Mouse (Mus musculus): ENCODE measurements at regions not wholly inside any gene's neighbourhood (a gene's known extent, or its start where the extent isn't known, plus 50 kb on each side); places are given as distances from the start of the nearest gene placed in this dataset.
"Not testable (repeated sequence)": the region's sequence is repeated elsewhere in the genome, so short reads cannot be mapped to it uniquely, and the experiment has no call there.

DNA sequence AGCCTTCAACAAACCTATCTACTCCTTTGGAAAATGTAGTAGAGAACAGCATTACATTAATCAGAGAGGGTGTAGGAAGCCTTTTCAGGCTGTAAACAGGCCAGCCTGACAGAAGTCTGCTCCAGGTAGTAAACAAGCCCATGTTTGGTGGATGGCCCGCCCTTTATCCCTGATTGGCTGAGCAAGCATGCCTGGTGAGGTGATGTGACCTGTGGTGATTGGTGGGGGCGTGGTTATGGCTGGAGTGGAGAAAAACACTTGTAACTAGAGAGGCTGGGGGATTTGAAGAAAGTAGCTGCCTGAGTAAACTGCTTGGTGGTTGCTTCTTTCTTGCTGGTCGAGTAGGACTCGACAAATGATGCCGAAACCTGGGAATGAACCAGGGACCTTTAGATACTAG is 621.3 kb upstream of the Dsel start:
- ATAC-seq; H3K27me3 ChIP-seq (replicated peaks; ENCODE audit: control insufficient read depth, insufficient read depth, low read length); H3K9ac ChIP-seq (ENCODE audit: low read depth, low read length); H3K27ac ChIP-seq (ENCODE audit: low read depth, low read length); H3K4me1 ChIP-seq (ENCODE audit: control insufficient read depth, insufficient read depth, low read depth, low read length); H3K36me3 ChIP-seq (ENCODE audit: control insufficient read depth, insufficient read depth, low read length); H3K4me2 ChIP-seq (ENCODE audit: low read length); H3K9me3 ChIP-seq (ENCODE audit: control insufficient read depth, low read length); H3K4me3 ChIP-seq (ENCODE audit: low read length): not testable (repeated sequence)
- WGBS = 86% methylated on average over 5 of the region's 5 CpGs

DNA sequence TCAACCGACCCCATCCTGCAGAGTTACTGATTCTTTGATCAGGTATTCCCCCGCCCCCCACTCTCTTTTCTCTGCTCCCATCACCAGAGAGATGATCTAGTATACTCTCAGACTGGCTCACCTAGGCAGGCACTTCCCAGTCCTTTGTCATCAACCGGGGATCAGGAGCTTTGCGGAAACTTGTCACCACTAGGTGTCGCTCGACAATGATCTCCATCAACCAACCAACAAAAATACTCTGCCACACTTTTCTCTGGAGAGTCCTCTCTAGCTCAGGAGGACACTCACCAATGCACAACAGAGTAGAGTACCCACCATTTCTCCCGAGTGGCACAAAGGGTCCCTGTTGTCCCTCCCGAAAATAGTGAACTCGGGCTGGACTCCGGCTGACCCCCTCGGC is 591.3 kb upstream of the Dsel start:
- Histone ChIP-seq H3K9ac (ENCODE audit: low read depth, low read length) (no peak overlapping the region), H3K27ac (ENCODE audit: low read depth, low read length) (no peak overlapping the region)
- 41% methylated on average over 11 of the region's 11 CpGs for WGBS

DNA sequence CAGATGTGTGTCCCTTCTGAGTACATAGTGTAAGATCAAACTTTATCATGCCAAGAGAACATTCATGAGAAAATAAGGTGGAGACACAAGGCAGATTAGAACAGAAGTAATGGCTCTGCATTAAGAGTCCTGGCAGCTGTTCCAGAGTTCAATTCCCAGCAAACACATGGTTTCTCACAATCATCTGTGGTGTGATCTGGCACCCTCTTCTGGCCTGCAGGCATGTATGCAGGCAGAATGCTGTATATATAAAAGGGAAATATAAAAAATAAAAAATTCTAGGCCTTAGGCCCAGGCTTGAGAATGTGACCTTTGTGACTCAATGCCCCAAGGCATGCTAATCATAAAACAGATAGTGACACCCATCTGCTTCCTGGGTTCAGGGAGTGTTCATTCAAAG is 587.7 kb upstream of the Dsel start:
- no peak for ATAC-seq
- Histone ChIP-seq H3K27me3 (replicated peaks; ENCODE audit: control insufficient read depth, insufficient read depth, low read length) (no peaks in the 10 kb centered on the region), H3K36me3 (ENCODE audit: control insufficient read depth, insufficient read depth, low read length) (no peaks in the 10 kb centered on the region), H3K4me1 (ENCODE audit: control insufficient read depth, insufficient read depth, low read depth, low read length) (no peaks in the 10 kb centered on the region), H3K9ac (ENCODE audit: low read depth, low read length) (no peak overlapping the region), H3K9me3 (ENCODE audit: control insufficient read depth, low read length) (no peaks in the 10 kb centered on the region), H3K4me2 (ENCODE audit: low read length) (no peak overlapping the region), H3K27ac (ENCODE audit: low read depth, low read length) (no peak overlapping the region), H3K4me3 (ENCODE audit: low read length) (no peak overlapping the region)

More for the DNA sequence above, 591.3 kb upstream of the Dsel start:
- no peak overlapping the region for H3K4me3 ChIP-seq (ENCODE audit: low read length)
- no peaks in the 10 kb centered on the region for H3K27me3 ChIP-seq (replicated peaks; ENCODE audit: control insufficient read depth, insufficient read depth, low read length)
- 0 out of 2 replicates have a peak, but pooled peaks have one; percentile 52 for ATAC-seq
- H3K36me3 ChIP-seq (ENCODE audit: control insufficient read depth, insufficient read depth, low read length) = no peaks in the 10 kb centered on the region
- H3K9me3 ChIP-seq (ENCODE audit: control insufficient read depth, low read length) = no peaks in the 10 kb centered on the region
- H3K4me2 ChIP-seq (ENCODE audit: low read length) = no peak overlapping the region
- no peaks in the 10 kb centered on the region for H3K4me1 ChIP-seq (ENCODE audit: control insufficient read depth, insufficient read depth, low read depth, low read length)

- Histone ChIP-seq H3K4me3 (ENCODE audit: low read length) (no peak overlapping the region), H3K27me3 (replicated peaks; ENCODE audit: control insufficient read depth, insufficient read depth, low read length) (no peaks in the 10 kb centered on the region), H3K4me1 (ENCODE audit: control insufficient read depth, insufficient read depth, low read depth, low read length) (no peaks in the 10 kb centered on the region), H3K9me3 (ENCODE audit: control insufficient read depth, low read length) (no peaks in the 10 kb centered on the region), H3K36me3 (ENCODE audit: control insufficient read depth, insufficient read depth, low read length) (no peaks in the 10 kb centered on the region), H3K4me2 (ENCODE audit: low read length) (no peak overlapping the region), H3K27ac (ENCODE audit: low read depth, low read length) (no peak overlapping the region), H3K9ac (ENCODE audit: low read depth, low read length) (no peak overlapping the region)
- peak; percentile 81 for ATAC-seq
- WGBS = 16% methylated on average over 2 of the region's 2 CpGs
These were observed 586.9 kb upstream of the Dsel start for GRCm38 (mm10) chr1:112451622-112452021.

- Histone ChIP-seq H3K9ac (ENCODE audit: low read depth, low read length) (no peak overlapping the region), H3K36me3 (ENCODE audit: control insufficient read depth, insufficient read depth, low read length) (no peaks in the 10 kb centered on the region), H3K4me2 (ENCODE audit: low read length) (no peak overlapping the region), H3K4me3 (ENCODE audit: low read length) (no peak overlapping the region), H3K27ac (ENCODE audit: low read depth, low read length) (no peak overlapping the region), H3K9me3 (ENCODE audit: control insufficient read depth, low read length) (no peaks in the 10 kb centered on the region), H3K4me1 (ENCODE audit: control insufficient read depth, insufficient read depth, low read depth, low read length) (no peaks in the 10 kb centered on the region), H3K27me3 (replicated peaks; ENCODE audit: control insufficient read depth, insufficient read depth, low read length) (no peaks in the 10 kb centered on the region)
- WGBS = 65% methylated on average over 2 of the region's 2 CpGs
- peak; percentile 67 for ATAC-seq
These were observed 574.4 kb upstream of the Dsel start for GRCm38 (mm10) chr1:112439109-112439508.

DNA sequence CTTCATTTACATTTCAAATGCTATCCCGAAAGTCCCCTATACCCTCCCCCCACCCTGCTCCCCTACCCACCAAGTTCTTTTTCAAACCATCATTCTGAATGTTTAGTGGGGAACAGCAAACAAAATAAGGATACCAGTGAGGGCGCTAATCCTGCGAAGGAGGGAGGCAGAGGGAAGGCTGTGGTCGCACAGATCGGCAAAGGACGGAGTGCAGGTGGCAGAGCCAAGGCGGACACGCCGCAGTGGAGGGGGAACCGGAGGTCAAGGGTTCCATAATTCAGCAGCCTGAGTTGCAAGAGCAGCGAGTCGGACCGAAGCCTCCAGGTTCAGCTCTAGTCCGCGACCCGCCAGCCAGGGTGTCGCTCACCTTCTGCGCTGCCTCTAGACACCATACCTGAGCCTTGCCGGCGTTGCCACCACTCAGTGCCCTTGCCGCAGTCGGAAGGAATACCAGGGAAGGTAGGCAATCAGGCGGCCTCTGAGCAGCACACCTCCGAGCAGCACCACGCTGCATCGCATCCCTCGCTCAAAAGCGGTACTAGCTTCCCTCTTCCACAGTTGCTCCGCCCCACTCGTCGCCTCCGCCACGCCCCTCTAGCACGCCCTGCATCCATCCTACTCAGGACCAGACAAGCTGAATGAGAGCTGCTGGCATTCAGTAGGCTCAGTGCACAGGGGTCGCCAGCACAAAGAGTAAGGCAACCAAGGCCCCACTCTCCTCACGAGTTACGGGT is 551.8 kb upstream of the Dsel start:
- Histone ChIP-seq H3K4me1 (ENCODE audit: control insufficient read depth, insufficient read depth, low read depth, low read length) (peaks cover 2% of the 10 kb centered on the region; the same call in 1 of the 2 replicates), H3K9ac (ENCODE audit: low read depth, low read length) (peak overlapping the region; percentile 75), H3K36me3 (ENCODE audit: control insufficient read depth, insufficient read depth, low read length) (no peaks in the 10 kb centered on the region), H3K9me3 (ENCODE audit: control insufficient read depth, low read length) (no peaks in the 10 kb centered on the region), H3K27me3 (replicated peaks; ENCODE audit: control insufficient read depth, insufficient read depth, low read length) (no peaks in the 10 kb centered on the region), H3K4me2 (ENCODE audit: low read length) (peak overlapping the region; percentile 58), H3K4me3 (ENCODE audit: low read length) (peak overlapping the region; percentile 58), H3K27ac (ENCODE audit: low read depth, low read length) (peak overlapping the region; percentile 15)
- peak; percentile 99 for ATAC-seq
- 2% methylated on average over 37 of the region's 37 CpGs for WGBS

GRCm38 (mm10) chr1:112388807-112389206 is 524.1 kb upstream of the Dsel start:
- no peak overlapping the region for H3K4me2 ChIP-seq (ENCODE audit: low read length)
- no peak overlapping the region for H3K4me3 ChIP-seq (ENCODE audit: low read length)
- H3K9me3 ChIP-seq (ENCODE audit: control insufficient read depth, low read length) = no peaks in the 10 kb centered on the region
- H3K27ac ChIP-seq (ENCODE audit: low read depth, low read length) = no peak overlapping the region
- H3K9ac ChIP-seq (ENCODE audit: low read depth, low read length) = no peak overlapping the region
- ATAC-seq = peak; percentile 34; the same call in 1 of the 2 replicates
- H3K36me3 ChIP-seq (ENCODE audit: control insufficient read depth, insufficient read depth, low read length) = no peaks in the 10 kb centered on the region
- no peaks in the 10 kb centered on the region for H3K27me3 ChIP-seq (replicated peaks; ENCODE audit: control insufficient read depth, insufficient read depth, low read length)
- WGBS = 34% methylated on average over 3 of the region's 3 CpGs
- no peaks in the 10 kb centered on the region for H3K4me1 ChIP-seq (ENCODE audit: control insufficient read depth, insufficient read depth, low read depth, low read length)

DNA sequence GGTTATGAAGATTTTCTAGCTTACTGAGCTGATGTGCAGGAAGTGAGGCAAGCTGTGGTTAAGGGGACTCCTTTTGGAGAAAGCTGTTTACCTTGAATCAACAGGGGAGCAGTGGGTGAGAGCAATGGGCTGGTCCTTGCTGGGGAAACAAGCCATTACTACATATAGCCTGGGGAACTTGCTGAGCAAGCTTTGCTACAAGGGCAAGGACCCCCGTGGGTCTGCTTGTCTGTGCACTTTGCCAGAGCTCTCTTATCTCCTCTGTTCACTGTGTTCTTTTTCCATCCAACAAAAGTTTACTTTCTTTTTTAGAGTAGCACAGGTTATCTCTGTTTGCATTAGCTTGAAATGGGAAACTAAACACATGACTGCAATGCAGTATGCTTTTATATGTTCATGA is 519.3 kb upstream of the Dsel start:
- no peak overlapping the region for H3K9ac ChIP-seq (ENCODE audit: low read depth, low read length)
- ATAC-seq = no peak
- WGBS = 71% methylated on average over 1 of the region's 1 CpGs

DNA sequence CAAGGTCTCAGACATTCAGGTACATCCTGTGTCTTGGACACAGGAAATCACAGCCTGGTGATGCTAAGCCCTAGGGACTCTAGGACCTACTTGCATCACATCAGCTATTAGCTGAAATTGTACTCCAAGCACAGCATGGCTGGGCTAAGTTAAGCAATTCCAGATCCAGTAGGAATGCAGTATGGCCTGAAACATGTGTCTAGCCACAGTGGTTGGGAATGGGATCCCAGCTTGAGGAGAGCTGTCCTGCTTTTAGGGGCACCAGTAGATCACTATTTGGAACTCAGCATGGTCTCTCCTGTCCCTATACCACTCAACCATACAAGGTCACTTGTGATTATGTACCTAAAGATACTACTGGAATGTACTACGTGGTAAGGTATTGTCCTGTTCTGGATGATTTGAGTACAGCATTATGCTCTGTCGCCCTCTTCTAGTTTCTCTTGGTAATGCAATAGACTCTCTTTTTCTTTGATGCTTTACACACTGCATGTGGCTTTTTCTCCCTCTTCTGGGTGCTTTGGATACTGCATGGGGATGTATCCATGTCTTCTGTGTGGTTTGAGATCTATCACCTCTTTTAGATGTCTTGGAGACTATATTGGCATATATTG is 515.0 kb upstream of the Dsel start:
- no peak overlapping the region for H3K4me2 ChIP-seq (ENCODE audit: low read length)
- 4% methylated on average over 2 of the region's 2 CpGs for WGBS
- H3K9me3 ChIP-seq (ENCODE audit: control insufficient read depth, low read length) = no peaks in the 10 kb centered on the region
- H3K4me1 ChIP-seq (ENCODE audit: control insufficient read depth, insufficient read depth, low read depth, low read length) = no peaks in the 10 kb centered on the region
- H3K9ac ChIP-seq (ENCODE audit: low read depth, low read length) = no peak overlapping the region
- no peaks in the 10 kb centered on the region for H3K27me3 ChIP-seq (replicated peaks; ENCODE audit: control insufficient read depth, insufficient read depth, low read length)
- ATAC-seq = peak; percentile 92
- no peak overlapping the region for H3K4me3 ChIP-seq (ENCODE audit: low read length)
- H3K27ac ChIP-seq (ENCODE audit: low read depth, low read length) = no peak overlapping the region
- H3K36me3 ChIP-seq (ENCODE audit: control insufficient read depth, insufficient read depth, low read length) = no peaks in the 10 kb centered on the region

More for the DNA sequence above, 519.3 kb upstream of the Dsel start:
- Histone ChIP-seq H3K4me3 (ENCODE audit: low read length) (no peak overlapping the region), H3K27me3 (replicated peaks; ENCODE audit: control insufficient read depth, insufficient read depth, low read length) (no peaks in the 10 kb centered on the region), H3K4me2 (ENCODE audit: low read length) (no peak overlapping the region), H3K27ac (ENCODE audit: low read depth, low read length) (no peak overlapping the region), H3K36me3 (ENCODE audit: control insufficient read depth, insufficient read depth, low read length) (no peaks in the 10 kb centered on the region), H3K4me1 (ENCODE audit: control insufficient read depth, insufficient read depth, low read depth, low read length) (no peaks in the 10 kb centered on the region), H3K9me3 (ENCODE audit: control insufficient read depth, low read length) (no peaks in the 10 kb centered on the region)
